Mouse (Mus musculus) MEL (cell line): ENCODE data around the gene Sppl3. TPM values are rescaled to one million over a fixed set of nuclear protein-coding genes. Genes with fewer than 3 reads are reported as not detected.

Experiments
- DNase-seq: peaks from one replicate; pipeline ENCODE4 v3.0.0; 2011; ENCODE audit warnings: low read depth, low spot score
- H3K27ac ChIP-seq: 2 replicates; pipeline ENCODE4 v1.5.1; 2012; ENCODE audit warnings: low read depth, mild to moderate bottlenecking, control low read depth, low read length, moderate library complexity; ENCODE audit not compliant: control insufficient read depth
- H3K27me3 ChIP-seq, 2 experiments: fragments of 150-350 bp in 1 of 2; sonication (generic) in 1 of 2; 2 replicates each; pipeline ENCODE4 v1.6.1; 2012; ENCODE audit warnings: low read length in 2 of 2, mild to moderate bottlenecking in 2 of 2, improper control_type of control experiment in 1 of 2, moderate library complexity in 1 of 2; ENCODE audit not compliant: insufficient read depth in 2 of 2, control insufficient read depth in 1 of 2
- H3K36me3 ChIP-seq, 2 experiments: 2 replicates each; pipeline ENCODE4 v1.6.1; 2012 to 2014; ENCODE audit warnings: low read length in 2 of 2, improper control_type of control experiment in 1 of 2, inconsistent platforms in 1 of 2, mild to moderate bottlenecking in 1 of 2; ENCODE audit not compliant: insufficient read depth in 2 of 2, control insufficient read depth in 1 of 2
- H3K4me1 ChIP-seq, 2 experiments: fragments of 150-350 bp in 1 of 2; sonication (generic) in 1 of 2; 2 replicates each; pipeline ENCODE4 v1.6.1; 2012; ENCODE audit warnings: low read length in 2 of 2, improper control_type of control experiment in 1 of 2, mild to moderate bottlenecking in 1 of 2; ENCODE audit not compliant: insufficient read depth in 2 of 2, control insufficient read depth in 1 of 2
- H3K4me3 ChIP-seq, 2 experiments: fragments of 150-350 bp in 1 of 2; sonication (generic) in 1 of 2; 2 replicates each; pipeline ENCODE4 v1.5.1; 2012; ENCODE audit warnings: low read depth in 2 of 2, low read length in 2 of 2, mild to moderate bottlenecking in 2 of 2, moderate library complexity in 2 of 2, control low read depth in 1 of 2, improper control_type of control experiment in 1 of 2; ENCODE audit not compliant: control insufficient read depth in 1 of 2, insufficient read depth in 1 of 2
- H3K79me2 ChIP-seq: 2 replicates; pipeline ENCODE4 v1.6.1; 2012; ENCODE audit warnings: mild to moderate bottlenecking, low read length, moderate library complexity; ENCODE audit not compliant: control insufficient read depth, poor library complexity, insufficient read depth
- H3K9ac ChIP-seq: 2 replicates; pipeline ENCODE4 v1.6.1; 2012; ENCODE audit warnings: low read depth, mild to moderate bottlenecking, control low read depth, low read length, moderate library complexity; ENCODE audit not compliant: control insufficient read depth, poor library complexity, severe bottlenecking
- H3K9me3 ChIP-seq: fragments of 150-350 bp; sonication (generic); replicated peaks from 2 replicates; pipeline ENCODE4 v1.6.1; 2012; ENCODE audit warnings: mild to moderate bottlenecking, low read length, improper control_type of control experiment, moderate library complexity; ENCODE audit not compliant: insufficient read depth
- BHLHE40 ChIP-seq: IDR thresholded peaks from 2 replicates; pipeline ENCODE4 v1.6.1; 2012; ENCODE audit warnings: low read depth, mild to moderate bottlenecking, inconsistent platforms, low read length, improper control_type of control experiment, borderline replicate concordance
- CHD1 ChIP-seq: IDR thresholded peaks from 2 replicates; pipeline ENCODE4 v1.6.1; 2012; ENCODE audit warnings: low read depth, mild to moderate bottlenecking, inconsistent platforms, low read length, improper control_type of control experiment
- CHD2 ChIP-seq: IDR thresholded peaks from 2 replicates; pipeline ENCODE4 v1.6.1; 2011; ENCODE audit warnings: low read length, improper control_type of control experiment
- CTCF ChIP-seq, 3 experiments: IDR thresholded peaks in 2 of 3; conservative IDR thresholded peaks in 1 of 3; 2 replicates each; pipeline ENCODE4 v1.5.1; 2011 to 2012; ENCODE audit warnings: low read length in 3 of 3, low read depth in 2 of 3, mild to moderate bottlenecking in 2 of 3, improper control_type of control experiment in 1 of 3, inconsistent platforms in 1 of 3, mixed read lengths in 1 of 3, moderate library complexity in 1 of 3; ENCODE audit not compliant: control insufficient read depth in 1 of 3, insufficient read depth in 1 of 3, poor library complexity in 1 of 3, severe bottlenecking in 1 of 3
- E2F4 ChIP-seq: IDR thresholded peaks from 2 replicates; pipeline ENCODE4 v1.6.1; 2011; ENCODE audit warnings: low read depth, low read length, improper control_type of control experiment, borderline replicate concordance
- EP300 ChIP-seq, 2 experiments: IDR thresholded peaks; 2 replicates each; pipeline ENCODE4 v1.6.1; 2011; ENCODE audit warnings: improper control_type of control experiment in 2 of 2, low read length in 2 of 2, low read depth in 1 of 2, mild to moderate bottlenecking in 1 of 2
- ETS1 ChIP-seq: IDR thresholded peaks from 2 replicates; pipeline ENCODE4 v1.6.1; 2012; ENCODE audit warnings: low read depth, mild to moderate bottlenecking, inconsistent platforms, low read length, improper control_type of control experiment, moderate library complexity
- GABPA ChIP-seq: IDR thresholded peaks from 2 replicates; pipeline ENCODE4 v1.6.1; 2012; ENCODE audit warnings: low read depth, mild to moderate bottlenecking, inconsistent platforms, low read length, improper control_type of control experiment, moderate library complexity
- GATA1 ChIP-seq: IDR thresholded peaks from 2 replicates; pipeline ENCODE4 v1.6.1; 2011; ENCODE audit warnings: low read depth, low read length, improper control_type of control experiment
- HCFC1 ChIP-seq: IDR thresholded peaks from 2 replicates; pipeline ENCODE4 v1.6.1; 2012; ENCODE audit warnings: low read depth, mild to moderate bottlenecking, inconsistent platforms, low read length, improper control_type of control experiment, moderate library complexity
- JUND ChIP-seq: IDR thresholded peaks from 2 replicates; pipeline ENCODE4 v1.6.1; 2011; ENCODE audit warnings: low read depth, mild to moderate bottlenecking, improper control_type of control experiment, low read length
- KAT2A ChIP-seq: conservative IDR thresholded peaks from 2 replicates; pipeline ENCODE4 v1.6.1; 2012; ENCODE audit warnings: low read depth, low read length, improper control_type of control experiment, inconsistent platforms
- MAFK ChIP-seq: IDR thresholded peaks from 2 replicates; pipeline ENCODE4 v1.6.1; 2011; ENCODE audit warnings: low read depth, mild to moderate bottlenecking, low read length, improper control_type of control experiment, borderline replicate concordance
- MAX ChIP-seq: IDR thresholded peaks from 2 replicates; pipeline ENCODE4 v1.6.1; 2011; ENCODE audit warnings: low read length, improper control_type of control experiment
- MAZ ChIP-seq: IDR thresholded peaks from 2 replicates; pipeline ENCODE4 v1.6.1; 2012; ENCODE audit warnings: low read depth, mild to moderate bottlenecking, inconsistent platforms, low read length, improper control_type of control experiment
- MEF2A ChIP-seq: IDR thresholded peaks from 2 replicates; pipeline ENCODE4 v1.6.1; 2014; ENCODE audit warnings: low read depth, mild to moderate bottlenecking, inconsistent platforms, low read length, improper control_type of control experiment; ENCODE audit not compliant: poor library complexity, insufficient replicate concordance, severe bottlenecking; ENCODE audit errors: extremely low read depth
- MXI1 ChIP-seq: IDR thresholded peaks from 2 replicates; pipeline ENCODE4 v1.6.1; 2011; ENCODE audit warnings: mild to moderate bottlenecking, low read depth, low read length, improper control_type of control experiment
- MYB ChIP-seq: IDR thresholded peaks from 2 replicates; pipeline ENCODE4 v1.6.1; 2011; ENCODE audit warnings: mild to moderate bottlenecking, low read depth, low read length, improper control_type of control experiment
- MYC ChIP-seq: IDR thresholded peaks from 2 replicates; pipeline ENCODE4 v1.6.1; 2011; ENCODE audit warnings: low read depth, mild to moderate bottlenecking, low read length, improper control_type of control experiment, moderate library complexity
- NELFE ChIP-seq: IDR thresholded peaks from 2 replicates; pipeline ENCODE4 v1.6.1; 2011; ENCODE audit warnings: low read depth, low read length, improper control_type of control experiment
- NRF1 ChIP-seq: IDR thresholded peaks from 2 replicates; pipeline ENCODE4 v1.6.1; 2014; ENCODE audit warnings: low read depth, mild to moderate bottlenecking, inconsistent platforms, low read length, improper control_type of control experiment, moderate library complexity; ENCODE audit not compliant: poor library complexity, insufficient read depth, severe bottlenecking
- POLR2A ChIP-seq, 2 experiments: IDR thresholded peaks; 2 replicates each; pipeline ENCODE4 v1.6.1; 2011 to 2012; ENCODE audit warnings: low read length in 2 of 2, mild to moderate bottlenecking in 2 of 2, control low read depth in 1 of 2, improper control_type of control experiment in 1 of 2, low read depth in 1 of 2, moderate library complexity in 1 of 2; ENCODE audit not compliant: control insufficient read depth in 1 of 2, insufficient read depth in 1 of 2, poor library complexity in 1 of 2
- POLR2AphosphoS2 ChIP-seq: IDR thresholded peaks from 2 replicates; pipeline ENCODE4 v1.6.1; 2011; ENCODE audit warnings: low read length, improper control_type of control experiment
- POLR2AphosphoS5 ChIP-seq: IDR thresholded peaks from 2 replicates; pipeline ENCODE4 v1.6.1; 2012; ENCODE audit warnings: low read depth, borderline replicate concordance, mild to moderate bottlenecking, inconsistent platforms, low read length, moderate library complexity, mixed read lengths
- RCOR1 ChIP-seq: IDR thresholded peaks from 2 replicates; pipeline ENCODE4 v1.6.1; 2012; ENCODE audit warnings: low read depth, mild to moderate bottlenecking, inconsistent platforms, low read length, improper control_type of control experiment
- SIN3A ChIP-seq: IDR thresholded peaks from 2 replicates; pipeline ENCODE4 v1.6.1; 2012; ENCODE audit warnings: low read length, improper control_type of control experiment, inconsistent platforms
- SMC3 ChIP-seq: IDR thresholded peaks from 2 replicates; pipeline ENCODE4 v1.6.1; 2011; ENCODE audit warnings: low read depth, low read length, improper control_type of control experiment
- TAL1 ChIP-seq: IDR thresholded peaks from 2 replicates; pipeline ENCODE4 v1.6.1; 2012; ENCODE audit warnings: mild to moderate bottlenecking, inconsistent platforms, low read length, moderate library complexity, mixed read lengths
- TBP ChIP-seq: IDR thresholded peaks from 2 replicates; pipeline ENCODE4 v1.8.0; 2011; ENCODE audit warnings: low read depth, low read length, improper control_type of control experiment
- TCF12 ChIP-seq: IDR thresholded peaks from 2 replicates; pipeline ENCODE4 v1.6.1; 2014; ENCODE audit warnings: low read depth, mild to moderate bottlenecking, inconsistent platforms, low read length, improper control_type of control experiment, moderate library complexity
- UBTF ChIP-seq: IDR thresholded peaks from 2 replicates; pipeline ENCODE4 v1.6.1; 2012; ENCODE audit warnings: low read depth, mild to moderate bottlenecking, inconsistent platforms, low read length, improper control_type of control experiment, moderate library complexity, borderline replicate concordance; ENCODE audit not compliant: insufficient read depth
- USF1 ChIP-seq: IDR thresholded peaks from 2 replicates; pipeline ENCODE4 v1.6.1; 2014; ENCODE audit warnings: low read depth, mild to moderate bottlenecking, inconsistent platforms, low read length, improper control_type of control experiment, moderate library complexity
- USF2 ChIP-seq, 2 experiments: IDR thresholded peaks; 2 replicates each; pipeline ENCODE4 v1.6.1; 2011 to 2012; ENCODE audit warnings: improper control_type of control experiment in 2 of 2, low read length in 2 of 2, borderline replicate concordance in 1 of 2, inconsistent platforms in 1 of 2, low read depth in 1 of 2, mild to moderate bottlenecking in 1 of 2; ENCODE audit not compliant: insufficient read depth in 1 of 2
- ZC3H11A ChIP-seq: IDR thresholded peaks from 2 replicates; pipeline ENCODE4 v1.6.1; 2012; ENCODE audit warnings: low read depth, mild to moderate bottlenecking, inconsistent platforms, low read length, improper control_type of control experiment
- ZKSCAN1 ChIP-seq: IDR thresholded peaks from 2 replicates; pipeline ENCODE4 v1.6.1; 2012; ENCODE audit warnings: low read depth, mild to moderate bottlenecking, inconsistent platforms, low read length, improper control_type of control experiment, moderate library complexity
- ZMIZ1 ChIP-seq: IDR thresholded peaks from 2 replicates; pipeline ENCODE4 v1.6.1; 2012; ENCODE audit warnings: low read depth, mild to moderate bottlenecking, inconsistent platforms, low read length, improper control_type of control experiment, moderate library complexity
- ZNF384 ChIP-seq: IDR thresholded peaks from 2 replicates; pipeline ENCODE4 v1.6.1; 2012; ENCODE audit warnings: low read depth, mild to moderate bottlenecking, inconsistent platforms, low read length, improper control_type of control experiment
- polyA plus RNA-seq, 2 experiments: library from polyadenylated mRNA; stranded (reverse) in 1 of 2; unstranded in 1 of 2; fragments of >175 nt in 1 of 2; fragments of >200 nt in 1 of 2; gene quantifications; 2 replicates each; pipeline versions ENCODE4 v1.2.1 to v1.2.4; 2012; ENCODE audit warnings: low replicate concordance in 2 of 2, low read depth in 1 of 2; ENCODE audit not compliant: insufficient read length in 2 of 2, insufficient read depth in 1 of 2, missing spikeins in 1 of 2
- total RNA-seq: library from RNA; depleted of rRNA; stranded (reverse); fragments of 300-350 nt; gene quantifications from 2 replicates; pipeline ENCODE4 v1.2.3, GENCODE M21; 2012

The Sppl3 gene
- total and polyA plus RNA-seq, 3 experiments = 25.8 to 50.9 TPM; not detected in 1

DNA sequence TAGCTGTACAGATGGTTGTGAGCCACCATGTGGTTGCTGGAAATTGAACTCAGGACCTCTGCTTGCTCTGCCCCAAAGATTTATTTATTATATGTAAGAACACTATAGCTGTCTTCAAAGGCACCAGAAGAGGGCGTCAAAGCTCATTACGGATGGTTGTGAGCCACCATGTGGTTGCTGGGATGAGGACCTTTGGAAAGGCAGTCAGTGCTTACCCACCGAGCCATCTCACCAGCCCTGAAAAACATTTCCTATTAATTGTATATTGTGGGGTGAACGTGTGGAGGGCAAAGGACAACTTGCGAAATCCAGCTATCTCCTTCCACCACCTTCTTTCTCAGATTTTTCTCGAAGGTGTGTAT is 32.1 kb upstream of the Sppl3 start:
- no peaks in the 10 kb centered on the region for H3K9me3 ChIP-seq
- H3K36me3 ChIP-seq = peaks cover 0 to 6% of the 10 kb centered on the region in 2 experiments; a peak in 2 of 4 replicates
- H3K4me1 ChIP-seq = peaks cover 0 to 6% of the 10 kb centered on the region in 2 experiments; a peak in 2 of 4 replicates
- H3K27ac ChIP-seq = peak overlapping the region; percentile 75
- H3K9ac ChIP-seq = peak overlapping the region; percentile 74
- peak; percentile 93 for DNase-seq
- H3K79me2 ChIP-seq = no peaks in the 10 kb centered on the region; the same call in 1 of the 2 replicates
- no peaks in the 10 kb centered on the region for H3K27me3 ChIP-seq
- peak overlapping the region; percentile 65 to 70 for H3K4me3 ChIP-seq
- TF ChIP-seq HCFC1 = 0 out of 2 replicates have a peak, but pooled peaks have one; percentile 43
- 0 out of 2 replicates have a peak, but pooled peaks have one; percentile 7 for TF ChIP-seq NRF1
- TF ChIP-seq TBP = 0 out of 2 replicates have a peak, but pooled peaks have one; percentile 10
- TF ChIP-seq POLR2AphosphoS5 = no peak
- TF ChIP-seq MEF2A = no peak
- TF ChIP-seq POLR2AphosphoS2 = no peak
- no peak for TF ChIP-seq UBTF
- TF ChIP-seq MAZ = peak; percentile 55; the same call in 1 of the 2 replicates
- TF ChIP-seq MYB = no peak
- TF ChIP-seq TAL1 = no peak
- TF ChIP-seq MAX = peak; percentile 87
- TF ChIP-seq ETS1 = 0 out of 2 replicates have a peak, but pooled peaks have one; percentile 15
- TF ChIP-seq CHD2 = no peak
- TF ChIP-seq SIN3A = no peak
- TF ChIP-seq USF1 = no peak
- TF ChIP-seq NELFE = no peak
- TF ChIP-seq EP300 (IDR thresholded peaks at IDR 0.05; ENCODE audit: low read depth in 1 of 2, low read length in 2 of 2) = no peak
- no peak for TF ChIP-seq GABPA
- no peak for TF ChIP-seq TCF12
- TF ChIP-seq MXI1 = peak; percentile 59; the same call in 1 of the 2 replicates
- TF ChIP-seq BHLHE40 = no peak
- TF ChIP-seq KAT2A = no peak; the same call in 1 of the 2 replicates
- TF ChIP-seq RCOR1 = peak; percentile 8; the same call in 1 of the 2 replicates
- TF ChIP-seq MAFK = no peak
- TF ChIP-seq ZNF384 = peak; percentile 56; the same call in 1 of the 2 replicates
- no peak for TF ChIP-seq POLR2A (IDR thresholded peaks at IDR 0.05; ENCODE audit: control insufficient read depth in 1 of 2, insufficient read depth in 1 of 2, low read depth in 1 of 2, low read length in 2 of 2, poor library complexity in 1 of 2)
- TF ChIP-seq SMC3 = peak; percentile 80
- TF ChIP-seq ZC3H11A = peak; percentile 72
- TF ChIP-seq MYC = peak; percentile 91
- TF ChIP-seq USF2 (IDR thresholded peaks at IDR 0.05; ENCODE audit: borderline replicate concordance in 1 of 2, insufficient read depth in 1 of 2, low read depth in 1 of 2, low read length in 2 of 2) = no peak
- TF ChIP-seq ZMIZ1 = no peak
- TF ChIP-seq ZKSCAN1 = no peak
- TF ChIP-seq JUND = no peak
- no peak for TF ChIP-seq GATA1
- TF ChIP-seq E2F4 = no peak
- TF ChIP-seq CHD1 = 0 out of 2 replicates have a peak, but pooled peaks have one; percentile 67
- TF ChIP-seq CTCF (IDR thresholded peaks at IDR 0.05 in 2 of 3, conservative IDR thresholded peaks at IDR 0.05 in 1 of 3; ENCODE audit: control insufficient read depth in 1 of 3, insufficient read depth in 1 of 3, low read depth in 2 of 3, low read length in 3 of 3, poor library complexity in 1 of 3, severe bottlenecking in 1 of 3) = peak in 2 of 3 experiments; percentile 68 to 75; a peak in 4 of 6 replicates
